Mouse (Mus musculus) B cell, adult 67 days (primary cell): Measurements from ENCODE around the gene Mup20. TPM values are rescaled to one million over a fixed set of nuclear protein-coding genes. Genes with fewer than 3 reads are reported as not detected.

ENCODE experiments used
- total RNA-seq, 2 experiments: library from RNA; stranded (reverse); gene quantifications; 4 replicates each; pipeline ENCODE4 v1.2.4; 2023

The Mup20 gene
- total RNA-seq, result not detected

GRCm38 (mm10) chr4:62054058-62054457 is at the start of gene Mup20:
Gene Mup20, minus strand, starts transcription at chr4:62054158.

GRCm38 (mm10) chr4:62087241-62087640 is 33.3 kb upstream of the Mup20 start, which contains the start of gene Mup3:
Gene Mup3, minus strand, starts transcription at chr4:62087342.

Other genes with a start within 250 kb of the Mup20 start
- gene Mup5, start 218.9 kb downstream of the Mup20 start, total RNA-seq, result not detected
- not detected for gene Mup3, start 33.2 kb upstream of the Mup20 start, total RNA-seq
- not detected for gene Mup21, start 96.7 kb upstream of the Mup20 start, total RNA-seq
- not detected for gene Zfp37, start 176.9 kb upstream of the Mup20 start, total RNA-seq
- gene Slc31a2, start 208.4 kb upstream of the Mup20 start, total RNA-seq, result 1 to 10 TPM; 5.8 to 6.2 TPM